Mouse (Mus musculus) liver, embryonic 16.5 days (tissue): ENCODE measurements around the gene Gca. TPM values are rescaled to one million over a fixed set of nuclear protein-coding genes. Genes with fewer than 3 reads are reported as not detected.

ENCODE experiments used
- ATAC-seq: fragments of 200-750 bp; cut with Nextera tagmentation; 2 replicates; pipeline ENCODE4 v1.8.0; 2017; ENCODE audit warnings: low read depth, mild to moderate bottlenecking, moderate number of reproducible peaks, moderate library complexity
- H3K27ac ChIP-seq: fragments of 300-500 bp; sonication (generic); 2 replicates; pipeline ENCODE4 v1.5.1; 2014; ENCODE audit warnings: mild to moderate bottlenecking, low read length
- H3K27me3 ChIP-seq: fragments of 300-500 bp; sonication (generic); 2 replicates; pipeline ENCODE4 v1.6.1; 2014; ENCODE audit warnings: low read depth, low read length, mixed read lengths; ENCODE audit not compliant: control insufficient read depth, insufficient read depth
- H3K36me3 ChIP-seq: fragments of 300-500 bp; sonication (generic); 2 replicates; pipeline ENCODE4 v1.6.1; 2014; ENCODE audit warnings: mild to moderate bottlenecking; ENCODE audit not compliant: control insufficient read depth, insufficient read depth
- H3K4me1 ChIP-seq: fragments of 300-500 bp; sonication (generic); 2 replicates; pipeline ENCODE4 v1.6.1; 2014; ENCODE audit warnings: low read depth, low read length, mixed read lengths; ENCODE audit not compliant: control insufficient read depth
- H3K4me2 ChIP-seq: fragments of 300-500 bp; sonication (generic); 2 replicates; pipeline ENCODE4 v1.6.1; 2014; ENCODE audit warnings: low read depth, low read length, mixed read lengths
- H3K4me3 ChIP-seq: fragments of 300-500 bp; sonication (generic); 2 replicates; pipeline ENCODE4 v1.5.1; 2014; ENCODE audit warnings: low read depth, mild to moderate bottlenecking, low read length
- H3K9ac ChIP-seq: fragments of 300-500 bp; sonication (generic); 2 replicates; pipeline ENCODE4 v1.6.1; 2014; ENCODE audit warnings: low read depth, low read length
- H3K9me3 ChIP-seq: fragments of 300-500 bp; sonication (generic); replicated peaks from 2 replicates; pipeline ENCODE4 v1.6.1; 2016; ENCODE audit warnings: low read length; ENCODE audit not compliant: control insufficient read depth
- WGBS: fragments of 180-500 bp; shearing (Covaris S2); extraction: QIAGEN DNeasy Blood & Tissue Kit; methylation state at CpG from one replicate; pipeline ENCODE4 v1.1.7; 2014; ENCODE audit not compliant: insufficient replicate concordance; 5-methylcytosine and 5-hydroxymethylcytosine counted together
- polyA plus RNA-seq: library from polyadenylated mRNA; unstranded; fragments of >200 nt; fragmentation: Nextera tagmentation; extraction: Ambion mirVana; gene quantifications from 2 replicates; pipeline ENCODE4 v1.2.1, GENCODE M21; 2015

Gca gene
- polyA plus RNA-seq, 1 experiment from 2014 or later = 5.7 TPM

GRCm38 (mm10) chr2:62660565-62660964 lies 3.5 kb upstream of the Gca start:
- Histone ChIP-seq H3K27me3 (no peaks in the 10 kb centered on the region; the same call in 1 of the 2 replicates), H3K4me2 (no peak overlapping the region), H3K27ac (no peak overlapping the region), H3K4me1 (peaks cover 3% of the 10 kb centered on the region), H3K36me3 (no peaks in the 10 kb centered on the region), H3K4me3 (no peak overlapping the region), H3K9me3 (no peaks in the 10 kb centered on the region), H3K9ac (no peak overlapping the region)
- WGBS = 34% methylated on average over 6 of the region's 6 CpGs
- no peak for ATAC-seq

- Histone ChIP-seq H3K4me1 (peaks cover 3% of the 10 kb centered on the region), H3K27ac (no peak overlapping the region), H3K4me2 (no peak overlapping the region), H3K9ac (no peak overlapping the region), H3K36me3 (no peaks in the 10 kb centered on the region), H3K27me3 (no peaks in the 10 kb centered on the region; the same call in 1 of the 2 replicates), H3K9me3 (no peaks in the 10 kb centered on the region), H3K4me3 (no peak overlapping the region)
- ATAC-seq = no peak
- 59% methylated on average over 3 of the region's 3 CpGs for WGBS
Observed at GRCm38 (mm10) chr2:62662560-62662959, 1.5 kb upstream of the Gca start.

GRCm38 (mm10) chr2:62664839-62665238 lies 754 bp downstream of the Gca start:
- WGBS = 54% methylated on average over 7 of the region's 7 CpGs
- no peak overlapping the region for H3K27ac ChIP-seq
- peak overlapping the region; percentile 85 for H3K4me2 ChIP-seq
- no peaks in the 10 kb centered on the region for H3K36me3 ChIP-seq
- H3K9me3 ChIP-seq = no peaks in the 10 kb centered on the region
- peak overlapping the region; percentile 71; the same call in 1 of the 2 replicates for H3K4me3 ChIP-seq
- ATAC-seq = no peak
- no peaks in the 10 kb centered on the region; the same call in 1 of the 2 replicates for H3K27me3 ChIP-seq
- H3K4me1 ChIP-seq = peaks cover 3% of the 10 kb centered on the region
- H3K9ac ChIP-seq = no peak overlapping the region

- no peak overlapping the region for H3K4me3 ChIP-seq
Observed at GRCm38 (mm10) chr2:62665536-62665935, 1.5 kb downstream of the Gca start.

GRCm38 (mm10) chr2:62669848-62670247 lies 5.8 kb downstream of the Gca start:
- no peaks in the 10 kb centered on the region for H3K4me1 ChIP-seq
- no peak overlapping the region for H3K4me3 ChIP-seq
- no peaks in the 10 kb centered on the region for H3K27me3 ChIP-seq
- no peak overlapping the region for H3K9ac ChIP-seq
- no peaks in the 10 kb centered on the region for H3K36me3 ChIP-seq
- WGBS = 69% methylated on average over 3 of the region's 3 CpGs
- H3K9me3 ChIP-seq = no peaks in the 10 kb centered on the region
- no peak for ATAC-seq
- no peak overlapping the region for H3K4me2 ChIP-seq
- H3K27ac ChIP-seq = no peak overlapping the region

More at GRCm38 (mm10) chr2:62665536-62665935, 1.5 kb downstream of the Gca start:
- H3K36me3 ChIP-seq = no peaks in the 10 kb centered on the region
- H3K27ac ChIP-seq = no peak overlapping the region
- ATAC-seq = no peak
- H3K9ac ChIP-seq = no peak overlapping the region
- H3K4me1 ChIP-seq = peaks cover 3% of the 10 kb centered on the region
- H3K9me3 ChIP-seq = no peaks in the 10 kb centered on the region
- H3K4me2 ChIP-seq = no peak overlapping the region
- 48% methylated on average over 1 of the region's 1 CpGs for WGBS
- H3K27me3 ChIP-seq = no peaks in the 10 kb centered on the region; the same call in 1 of the 2 replicates

GRCm38 (mm10) chr2:62670301-62670700 lies 6.2 kb downstream of the Gca start:
- WGBS = 47% methylated on average over 5 of the region's 5 CpGs

GRCm38 (mm10) chr2:62670767-62671166 lies 6.7 kb downstream of the Gca start:
- Histone ChIP-seq H3K27me3 (no peaks in the 10 kb centered on the region), H3K9me3 (no peaks in the 10 kb centered on the region), H3K4me3 (no peak overlapping the region), H3K4me1 (no peaks in the 10 kb centered on the region), H3K4me2 (no peak overlapping the region), H3K27ac (no peak overlapping the region), H3K9ac (no peak overlapping the region), H3K36me3 (no peaks in the 10 kb centered on the region)
- 39% methylated on average over 4 of the region's 4 CpGs for WGBS
- no peak for ATAC-seq

More at GRCm38 (mm10) chr2:62670301-62670700, 6.2 kb downstream of the Gca start:
- Histone ChIP-seq H3K36me3 (no peaks in the 10 kb centered on the region), H3K4me1 (no peaks in the 10 kb centered on the region), H3K4me2 (no peak overlapping the region), H3K4me3 (no peak overlapping the region), H3K9me3 (no peaks in the 10 kb centered on the region), H3K27me3 (no peaks in the 10 kb centered on the region), H3K9ac (no peak overlapping the region), H3K27ac (no peak overlapping the region)
- no peak for ATAC-seq

GRCm38 (mm10) chr2:62672788-62673187 lies 8.7 kb downstream of the Gca start:
- Histone ChIP-seq H3K36me3 (no peaks in the 10 kb centered on the region), H3K4me2 (no peak overlapping the region), H3K27me3 (no peaks in the 10 kb centered on the region), H3K9me3 (no peaks in the 10 kb centered on the region), H3K9ac (no peak overlapping the region), H3K27ac (no peak overlapping the region), H3K4me1 (no peaks in the 10 kb centered on the region), H3K4me3 (no peak overlapping the region)
- ATAC-seq = no peak
- 56% methylated on average over 5 of the region's 5 CpGs for WGBS

- Histone ChIP-seq H3K4me1 (no peaks in the 10 kb centered on the region), H3K4me3 (no peak overlapping the region), H3K4me2 (no peak overlapping the region), H3K36me3 (no peaks in the 10 kb centered on the region), H3K27me3 (no peaks in the 10 kb centered on the region), H3K27ac (no peak overlapping the region), H3K9ac (no peak overlapping the region), H3K9me3 (no peaks in the 10 kb centered on the region)
- ATAC-seq = no peak
- WGBS = 67% methylated on average over 8 of the region's 8 CpGs
Observed at GRCm38 (mm10) chr2:62681667-62682066, 17.6 kb downstream of the Gca start.
